Mouse (Mus musculus): ENCODE measurements around the gene Btbd9.

GRCm38 (mm10) chr17:30583258-30584001, 7.1 kb upstream of the Btbd9 start:
- TF ChIP-seq POLR2A (IDR thresholded peaks at IDR 0.05; ENCODE audit: low read depth, low read length) (no peak), CTCF (IDR thresholded peaks at IDR 0.05; ENCODE audit: extremely low read depth, insufficient read depth, insufficient read length, insufficient replicate concordance) (no peak)
